Comparison of ENCODE assay signal across 8 mouse cellular contexts in genomic region chrX:162643789-162644092, GRCm38 (mm10). TPM values are rescaled to one million over a fixed set of nuclear protein-coding genes. Genes with fewer than 3 reads are reported as not detected.
DNase-seq lines count a peak whose midpoint lies in the region; ATAC-seq and TF ChIP-seq lines count a peak whose summit lies in the region.

No protein-coding gene starts in this region.

- no peak overlapping the region for H3K9ac ChIP-seq in heart, postnatal 0 days (replicated peaks; ENCODE audit: low read depth, low read length)
- H3K9ac ChIP-seq in hindbrain, embryonic 15.5 days, result peak overlapping the region; percentile 74; the same call in 1 of the 2 replicates
- H3K9ac ChIP-seq in midbrain, embryonic 14.5 days (replicated peaks; ENCODE audit: low read length), result no peak overlapping the region

- no peaks in the 10 kb centered on the region for H3K27me3 ChIP-seq in heart, postnatal 0 days (ENCODE audit: control insufficient read depth, insufficient read depth, low read length)
- H3K27me3 ChIP-seq in hindbrain, embryonic 15.5 days, result no peaks in the 10 kb centered on the region
- no peaks in the 10 kb centered on the region; the same call in 1 of the 2 replicates for H3K27me3 ChIP-seq in midbrain, embryonic 14.5 days (ENCODE audit: control insufficient read depth, insufficient read depth, low read length)

- ATAC-seq in heart, postnatal 0 days (ENCODE audit: insufficient read depth, low read depth), result no peak
- ATAC-seq in hindbrain, embryonic 15.5 days (ENCODE audit: low FRiP score, low read depth), result no peak
- ATAC-seq in midbrain, embryonic 14.5 days (ENCODE audit: low FRiP score, low TSS enrichment), result no peak

- TF ChIP-seq POLR2A in cortical plate, adult 2 months (IDR thresholded peaks at IDR 0.05; ENCODE audit: extremely low read depth, insufficient read depth, low read length), result no peak

- no peaks in the 10 kb centered on the region for H3K9me3 ChIP-seq in heart, postnatal 0 days (replicated peaks; ENCODE audit: control insufficient read depth, low read length)
- no peaks in the 10 kb centered on the region for H3K9me3 ChIP-seq in hindbrain, embryonic 15.5 days
- H3K9me3 ChIP-seq in midbrain, embryonic 14.5 days (ENCODE audit: control insufficient read depth, low read length), result no peaks in the 10 kb centered on the region

- no peaks in the 10 kb centered on the region for H3K4me1 ChIP-seq in heart, postnatal 0 days (ENCODE audit: control insufficient read depth, insufficient read depth)
- no peaks in the 10 kb centered on the region for H3K4me1 ChIP-seq in cortical plate, adult 2 months (ENCODE audit: control insufficient read depth, insufficient read depth, low read length)
- no peaks in the 10 kb centered on the region for H3K4me1 ChIP-seq in hindbrain, embryonic 15.5 days (replicated peaks)
- no peaks in the 10 kb centered on the region for H3K4me1 ChIP-seq in midbrain, embryonic 14.5 days (ENCODE audit: control insufficient read depth, insufficient read depth, low read length)

- TF ChIP-seq CTCF in heart, postnatal 0 days (IDR thresholded peaks at IDR 0.05; ENCODE audit: low read depth), result no peak
- TF ChIP-seq CTCF in cortical plate, adult 2 months (IDR thresholded peaks at IDR 0.05; ENCODE audit: extremely low read depth, insufficient read depth, low read length), result no peak

- WGBS in heart, postnatal 0 days, result 18% methylated on average over 4 of the region's 4 CpGs
- 36% methylated on average over 4 of the region's 4 CpGs for WGBS in hindbrain, embryonic 15.5 days
- 24% methylated on average over 4 of the region's 4 CpGs for WGBS in midbrain, embryonic 14.5 days

- H3K27ac ChIP-seq in heart, postnatal 0 days (ENCODE audit: low read depth), result no peak overlapping the region
- no peak overlapping the region for H3K27ac ChIP-seq in cortical plate, adult 2 months (ENCODE audit: insufficient read depth, low read length)
- no peak overlapping the region for H3K27ac ChIP-seq in hindbrain, embryonic 15.5 days (replicated peaks)
- H3K27ac ChIP-seq in midbrain, embryonic 14.5 days (replicated peaks; ENCODE audit: low read depth, low read length), result no peak overlapping the region

- no peak for TF ChIP-seq EP300 in heart, postnatal 0 days (IDR thresholded peaks at IDR 0.05; ENCODE audit: low read depth)

- no peak for DNase-seq in heart, postnatal 0 days (ENCODE audit: low spot score)
- no peak for DNase-seq in heart, postnatal 10 days
- DNase-seq in midbrain, embryonic 14.5 days, result no peak
- no peak for DNase-seq in thymus, postnatal 25 days
- no peak for DNase-seq in ovary, postnatal 14 days (ENCODE audit: low spot score)
- DNase-seq in Muller cell, postnatal 12 days (ENCODE audit: inconsistent ontology term), result no peak

- peak overlapping the region; percentile 89 for H3K4me2 ChIP-seq in heart, postnatal 0 days (ENCODE audit: low read depth, low read length)
- H3K4me2 ChIP-seq in hindbrain, embryonic 15.5 days, result peak overlapping the region; percentile 66
- peak overlapping the region; percentile 57 for H3K4me2 ChIP-seq in midbrain, embryonic 14.5 days (ENCODE audit: low read length)

- no peaks in the 10 kb centered on the region for H3K36me3 ChIP-seq in heart, postnatal 0 days (replicated peaks; ENCODE audit: control insufficient read depth, insufficient read depth, low read length)
- H3K36me3 ChIP-seq in hindbrain, embryonic 15.5 days, result no peaks in the 10 kb centered on the region
- H3K36me3 ChIP-seq in midbrain, embryonic 14.5 days (ENCODE audit: control insufficient read depth, insufficient read depth, low read length), result no peaks in the 10 kb centered on the region

- peak overlapping the region; percentile 56 for H3K4me3 ChIP-seq in heart, postnatal 0 days (ENCODE audit: low read depth, low read length)
- H3K4me3 ChIP-seq in cortical plate, adult 2 months (ENCODE audit: insufficient read depth, low read length), result peak overlapping the region; percentile 76; the same call in 1 of the 2 replicates
- H3K4me3 ChIP-seq in hindbrain, embryonic 15.5 days, result peak overlapping the region; percentile 67
- peak overlapping the region; percentile 56 for H3K4me3 ChIP-seq in midbrain, embryonic 14.5 days (replicated peaks; ENCODE audit: low read depth, low read length)

- intact Hi-C loops in heart, postnatal 10 days (cut with DNase I), result no loop called here

RNA-seq across cellular contexts. Expression of gene Reps2, which starts 0.3 kb away (rescaled TPM):
- total RNA-seq in heart, postnatal 0 days (2014; rRNA removed; ENCODE audit: low replicate concordance), result 0.27 and 0.42 TPM in 2 replicates
- polyA plus RNA-seq in heart, postnatal 0 days (2015; fragmentation: Nextera tagmentation; extraction: Ambion mirVana), result 0.07 and 0.08 TPM in 2 replicates
- total RNA-seq in heart, postnatal 10 days (2021), result 1 to 10 TPM in 1 of 2 experiments, under 1 TPM in 1; 0.79 to 1.2 TPM
- 34.8 and 35.2 TPM in 2 replicates for polyA plus RNA-seq in cortical plate, adult 2 months (2012; rRNA removed)
- 3.2 and 3.4 TPM in 2 replicates for polyA plus RNA-seq in hindbrain, embryonic 15.5 days (2015; fragmentation: Nextera tagmentation; extraction: Ambion mirVana)
- polyA plus RNA-seq in midbrain, embryonic 14.5 days (2014; fragmentation: Nextera tagmentation; extraction: Ambion mirVana), result 4.3 and 4.9 TPM in 2 replicates
